Mouse (Mus musculus) lung, embryonic 16.5 days (tissue): ENCODE data around the gene Ikzf2. TPM values are rescaled to one million over a fixed set of nuclear protein-coding genes. Genes with fewer than 3 reads are reported as not detected.

Experiments used
- ATAC-seq: fragments of 200-750 bp; cut with Nextera tagmentation; 2 replicates; pipeline ENCODE4 v1.8.0; 2017; ENCODE audit warnings: low read depth, mild to moderate bottlenecking, moderate library complexity
- H3K27ac ChIP-seq: fragments of 300-500 bp; sonication (generic); 2 replicates; pipeline ENCODE4 v1.5.1; 2014; ENCODE audit warnings: mild to moderate bottlenecking, control low read depth, low read length
- H3K27me3 ChIP-seq: fragments of 300-500 bp; sonication (generic); 2 replicates; pipeline ENCODE4 v1.6.1; 2014; ENCODE audit warnings: low read depth, low read length, mixed read lengths; ENCODE audit not compliant: control insufficient read depth, insufficient read depth
- H3K36me3 ChIP-seq: fragments of 300-500 bp; sonication (generic); 2 replicates; pipeline ENCODE4 v1.6.1; 2014; ENCODE audit warnings: low read length; ENCODE audit not compliant: control insufficient read depth, insufficient read depth
- H3K4me1 ChIP-seq: fragments of 300-500 bp; sonication (generic); replicated peaks from 2 replicates; pipeline ENCODE4 v1.6.1; 2014; ENCODE audit warnings: low read length, mixed read lengths; ENCODE audit not compliant: control insufficient read depth, insufficient read depth
- H3K4me2 ChIP-seq: fragments of 300-500 bp; sonication (generic); 2 replicates; pipeline ENCODE4 v1.6.1; 2014; ENCODE audit warnings: low read depth, low read length, control low read depth
- H3K4me3 ChIP-seq: fragments of 300-500 bp; sonication (generic); 2 replicates; pipeline ENCODE4 v1.5.1; 2014; ENCODE audit warnings: mild to moderate bottlenecking, low read length, control low read depth
- H3K9ac ChIP-seq: fragments of 300-500 bp; sonication (generic); 2 replicates; pipeline ENCODE4 v1.6.1; 2014; ENCODE audit warnings: low read length, control low read depth
- H3K9me3 ChIP-seq: fragments of 300-500 bp; sonication (generic); 2 replicates; pipeline ENCODE4 v1.6.1; 2016; ENCODE audit warnings: low read length; ENCODE audit not compliant: control insufficient read depth
- WGBS: fragments of 180-500 bp; shearing (Covaris S2); extraction: QIAGEN DNeasy Blood & Tissue Kit; methylation state at CpG from one replicate; pipeline ENCODE4 v1.1.7; 2014; 5-methylcytosine and 5-hydroxymethylcytosine counted together
- polyA plus RNA-seq: library from polyadenylated mRNA; unstranded; fragments of >200 nt; fragmentation: Nextera tagmentation; extraction: Ambion mirVana; gene quantifications from 2 replicates; pipeline ENCODE4 v1.2.1, GENCODE M21; 2015

The Ikzf2 gene
- polyA plus RNA-seq, 1 experiment from 2014 or later = 3.2 TPM

DNA sequence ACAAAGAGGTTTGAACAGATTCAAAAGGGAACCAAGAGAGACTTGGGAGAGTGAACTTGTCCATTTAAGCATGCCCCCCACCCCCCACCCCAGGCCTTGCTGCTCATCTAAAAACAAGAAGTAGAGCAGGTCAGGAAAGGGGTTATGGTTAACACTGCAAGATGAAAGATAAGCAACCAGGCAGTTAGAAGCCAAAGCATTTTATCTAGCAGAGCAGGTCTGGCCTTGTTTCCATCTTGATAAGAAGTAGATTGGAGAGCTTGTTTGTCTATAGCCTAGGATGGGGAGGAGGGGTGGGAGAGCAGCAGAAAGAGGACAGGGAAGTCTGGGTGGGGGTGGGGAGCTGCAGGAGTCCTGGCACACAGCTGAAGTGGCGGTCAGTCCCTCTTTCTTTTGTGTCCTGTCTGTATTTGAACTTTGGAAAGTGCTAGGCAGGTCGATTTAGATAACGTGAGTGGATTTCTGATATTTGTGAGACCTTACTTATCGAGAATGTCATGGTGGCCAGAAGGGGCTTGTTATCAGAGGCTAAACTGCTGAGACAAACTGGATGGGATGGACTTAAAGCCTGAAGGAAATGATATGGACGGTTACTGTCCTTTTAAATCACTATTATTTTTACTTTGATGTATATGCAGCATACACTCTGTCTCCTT, 173.3 kb downstream of the Ikzf2 start:
- no peak overlapping the region for H3K9ac ChIP-seq
- H3K27ac ChIP-seq = 0 out of 2 replicates have a peak overlapping the region, but pooled peaks have one; percentile 17
- H3K4me3 ChIP-seq = no peak overlapping the region
- no peaks in the 10 kb centered on the region for H3K9me3 ChIP-seq
- H3K27me3 ChIP-seq = no peaks in the 10 kb centered on the region
- 10% methylated on average over 5 of the region's 5 CpGs for WGBS
- ATAC-seq = 0 out of 2 replicates have a peak, but pooled peaks have one; percentile 34
- no peak overlapping the region for H3K4me2 ChIP-seq
- H3K4me1 ChIP-seq = peaks cover 13% of the 10 kb centered on the region
- H3K36me3 ChIP-seq = no peaks in the 10 kb centered on the region

DNA sequence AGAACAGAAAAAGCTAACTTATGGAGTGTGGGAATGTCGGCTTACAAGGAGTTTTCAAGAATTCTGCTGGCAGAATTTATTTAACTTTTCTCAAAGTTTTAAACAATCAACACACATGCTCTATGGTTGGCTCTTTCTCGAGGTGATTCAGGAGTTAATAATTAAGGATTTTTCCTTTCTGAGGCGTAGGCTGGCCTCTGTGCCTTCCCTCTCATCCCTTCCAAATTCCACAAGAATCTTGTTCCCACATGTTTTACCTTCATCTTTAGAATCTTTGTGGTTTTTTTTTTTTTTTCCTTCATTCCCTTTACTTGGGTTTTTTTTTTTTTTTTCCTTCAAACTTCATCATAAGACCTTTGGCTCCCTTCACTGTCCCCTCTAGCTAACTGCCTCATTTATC, 178.8 kb downstream of the Ikzf2 start:
- WGBS = 33% methylated on average over 3 of the region's 3 CpGs
- no peaks in the 10 kb centered on the region for H3K9me3 ChIP-seq
- ATAC-seq = no peak
- no peak overlapping the region for H3K27ac ChIP-seq
- H3K27me3 ChIP-seq = no peaks in the 10 kb centered on the region
- H3K4me3 ChIP-seq = no peak overlapping the region
- H3K4me1 ChIP-seq = peaks cover 7% of the 10 kb centered on the region
- H3K36me3 ChIP-seq = no peaks in the 10 kb centered on the region
- no peak overlapping the region for H3K4me2 ChIP-seq
- no peak overlapping the region for H3K9ac ChIP-seq

GRCm38 (mm10) chr1:69507513-69507912, 179.5 kb downstream of the Ikzf2 start:
- H3K4me3 ChIP-seq = no peak overlapping the region
- no peaks in the 10 kb centered on the region for H3K9me3 ChIP-seq
- no peaks in the 10 kb centered on the region for H3K27me3 ChIP-seq
- ATAC-seq = no peak
- H3K4me1 ChIP-seq = peaks cover 1% of the 10 kb centered on the region
- no peak overlapping the region for H3K9ac ChIP-seq
- no peak overlapping the region for H3K27ac ChIP-seq
- 81% methylated on average over 6 of the region's 6 CpGs for WGBS
- no peak overlapping the region for H3K4me2 ChIP-seq
- no peaks in the 10 kb centered on the region for H3K36me3 ChIP-seq

DNA sequence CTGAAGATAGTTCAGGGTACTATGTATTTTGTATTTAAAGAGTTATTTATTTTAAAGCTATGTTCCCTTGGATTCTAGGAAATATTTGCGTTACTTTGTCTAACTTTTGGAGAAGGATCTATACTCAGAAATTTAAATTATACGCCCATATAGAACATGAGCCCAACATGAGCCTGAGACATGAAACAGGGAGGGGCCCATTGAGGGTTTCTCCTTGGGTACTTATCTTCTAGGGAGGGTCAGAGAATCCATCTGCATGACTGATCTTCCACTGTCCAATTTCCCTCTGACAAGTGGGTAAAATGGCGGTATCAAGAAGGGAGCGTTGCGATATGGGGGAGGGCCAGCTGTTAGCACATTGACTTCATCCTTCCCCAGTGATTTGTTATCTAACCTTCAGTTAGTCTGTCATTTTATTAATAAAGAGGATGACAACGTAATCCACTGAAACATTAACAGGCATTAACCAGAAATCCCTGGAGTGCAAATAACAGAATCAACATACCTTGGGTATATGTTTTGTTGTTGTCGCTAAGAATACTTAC, 180.4 kb downstream of the Ikzf2 start:
- no peaks in the 10 kb centered on the region for H3K9me3 ChIP-seq
- no peaks in the 10 kb centered on the region for H3K4me1 ChIP-seq
- H3K36me3 ChIP-seq = no peaks in the 10 kb centered on the region
- no peak overlapping the region for H3K9ac ChIP-seq
- no peak for ATAC-seq
- no peaks in the 10 kb centered on the region for H3K27me3 ChIP-seq
- H3K4me2 ChIP-seq = no peak overlapping the region
- H3K4me3 ChIP-seq = no peak overlapping the region
- WGBS = 93% methylated on average over 7 of the region's 7 CpGs
- no peak overlapping the region for H3K27ac ChIP-seq

GRCm38 (mm10) chr1:69506011-69506410, 181.0 kb downstream of the Ikzf2 start:
- Histone ChIP-seq H3K9me3 (no peaks in the 10 kb centered on the region), H3K36me3 (no peaks in the 10 kb centered on the region), H3K4me1 (no peaks in the 10 kb centered on the region), H3K27me3 (no peaks in the 10 kb centered on the region), H3K9ac (no peak overlapping the region), H3K4me2 (no peak overlapping the region), H3K4me3 (no peak overlapping the region), H3K27ac (no peak overlapping the region)
- WGBS = 88% methylated on average over 6 of the region's 6 CpGs
- ATAC-seq = no peak

GRCm38 (mm10) chr1:69500388-69500787, 186.7 kb downstream of the Ikzf2 start:
- no peak for ATAC-seq
- H3K4me1 ChIP-seq = no peaks in the 10 kb centered on the region
- 68% methylated on average over 3 of the region's 3 CpGs for WGBS

GRCm38 (mm10) chr1:69499652-69500051, 187.4 kb downstream of the Ikzf2 start:
- H3K27me3 ChIP-seq = no peaks in the 10 kb centered on the region
- 82% methylated on average over 5 of the region's 5 CpGs for WGBS
- H3K4me2 ChIP-seq = no peak overlapping the region
- no peak overlapping the region for H3K27ac ChIP-seq
- H3K4me3 ChIP-seq = no peak overlapping the region
- no peak for ATAC-seq
- no peaks in the 10 kb centered on the region for H3K9me3 ChIP-seq
- H3K9ac ChIP-seq = no peak overlapping the region
- no peaks in the 10 kb centered on the region for H3K4me1 ChIP-seq
- no peaks in the 10 kb centered on the region for H3K36me3 ChIP-seq

More at GRCm38 (mm10) chr1:69500388-69500787, 186.7 kb downstream of the Ikzf2 start:
- Histone ChIP-seq H3K4me3 (no peak overlapping the region), H3K36me3 (no peaks in the 10 kb centered on the region), H3K4me2 (no peak overlapping the region), H3K9me3 (no peaks in the 10 kb centered on the region), H3K27me3 (no peaks in the 10 kb centered on the region), H3K27ac (no peak overlapping the region), H3K9ac (no peak overlapping the region)

DNA sequence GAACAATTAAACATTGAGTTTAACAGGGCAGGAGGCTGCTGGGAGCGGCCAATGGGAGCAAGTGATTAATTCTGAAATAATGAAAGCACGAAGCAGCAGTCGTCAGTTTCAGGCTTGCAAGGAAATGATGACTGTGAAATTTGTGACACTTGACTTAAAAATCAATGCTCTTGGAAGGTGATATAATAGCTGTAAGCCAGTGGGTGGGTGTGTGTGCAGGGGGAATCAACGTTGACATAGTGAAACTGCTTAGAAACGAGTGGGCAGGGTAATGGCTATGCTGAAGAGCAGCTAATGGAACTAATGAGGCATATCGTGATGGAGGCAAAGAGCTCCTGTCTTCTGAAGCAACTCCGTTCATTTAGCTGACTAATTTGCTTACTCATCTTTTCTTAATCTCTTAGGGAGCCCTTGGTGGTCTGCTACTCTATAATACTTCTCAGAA, 188.2 kb downstream of the Ikzf2 start:
- H3K4me1 ChIP-seq = no peaks in the 10 kb centered on the region
- H3K27ac ChIP-seq = no peak overlapping the region
- no peaks in the 10 kb centered on the region for H3K27me3 ChIP-seq
- H3K9ac ChIP-seq = no peak overlapping the region
- no peaks in the 10 kb centered on the region for H3K9me3 ChIP-seq
- no peaks in the 10 kb centered on the region for H3K36me3 ChIP-seq
- ATAC-seq = no peak
- no peak overlapping the region for H3K4me2 ChIP-seq
- WGBS = 52% methylated on average over 7 of the region's 7 CpGs
- no peak overlapping the region for H3K4me3 ChIP-seq

GRCm38 (mm10) chr1:69496055-69496454, 191.0 kb downstream of the Ikzf2 start:
- Histone ChIP-seq H3K4me1 (no peaks in the 10 kb centered on the region), H3K27me3 (no peaks in the 10 kb centered on the region), H3K9me3 (no peaks in the 10 kb centered on the region), H3K4me3 (no peak overlapping the region), H3K27ac (no peak overlapping the region), H3K36me3 (no peaks in the 10 kb centered on the region), H3K9ac (no peak overlapping the region), H3K4me2 (no peak overlapping the region)
- no peak for ATAC-seq
- 41% methylated on average over 4 of the region's 4 CpGs for WGBS
